Mouse (Mus musculus) left cerebral cortex, adult 9 months (tissue): Measurements from ENCODE around the gene Sycp1.

Experiments used
- DNase-seq, 2 experiments: peaks; one replicate each; pipeline ENCODE4 v3.0.0; 2022; ENCODE audit warnings: low spot score in 2 of 2

Gene Sycp1

GRCm38 (mm10) chr3:102935451-102936354 is at the start of gene Sycp1:
TSS of gene Sycp1 (minus strand) at chr3:102936100.
- DNase-seq: no peak

GRCm38 (mm10) chr3:102980349-102980736 is 44.4 kb upstream of the Sycp1 start:
- DNase-seq: no peak

GRCm38 (mm10) chr3:102979550-102980348 is 43.8 kb upstream of the Sycp1 start:
- DNase-seq: no peak

- DNase-seq: no peak
Observed at GRCm38 (mm10) chr3:102976906-102977305, 41.0 kb upstream of the Sycp1 start.

GRCm38 (mm10) chr3:102970508-102970907 is 34.6 kb upstream of the Sycp1 start:
- no peak for DNase-seq

GRCm38 (mm10) chr3:102970067-102970466 is 34.2 kb upstream of the Sycp1 start:
- no peak for DNase-seq

- no peak for DNase-seq
Observed at GRCm38 (mm10) chr3:102964033-102964432, 28.1 kb upstream of the Sycp1 start, which contains the start of gene Nr1h5. TSS of gene Nr1h5 (minus strand) at chr3:102964133.

- DNase-seq: no peak
Observed at GRCm38 (mm10) chr3:102955596-102955995, 19.7 kb upstream of the Sycp1 start.

- DNase-seq: no peak
Observed at GRCm38 (mm10) chr3:102955143-102955542, 19.2 kb upstream of the Sycp1 start.

- DNase-seq: no peak
Observed at GRCm38 (mm10) chr3:102954476-102954875, 18.6 kb upstream of the Sycp1 start.

GRCm38 (mm10) chr3:102946861-102947260 is 11.0 kb upstream of the Sycp1 start:
- DNase-seq: no peak

- DNase-seq: no peak
Observed at GRCm38 (mm10) chr3:102946312-102946711, 10.4 kb upstream of the Sycp1 start.

- DNase-seq: no peak
Observed at GRCm38 (mm10) chr3:102938100-102938499, 2.2 kb upstream of the Sycp1 start.

GRCm38 (mm10) chr3:102899136-102899535 is 36.8 kb downstream of the Sycp1 start:
- no peak for DNase-seq

GRCm38 (mm10) chr3:102880529-102880928 is 55.4 kb downstream of the Sycp1 start:
- DNase-seq: no peak

GRCm38 (mm10) chr3:102848661-102849060 is 87.2 kb downstream of the Sycp1 start:
- no peak for DNase-seq

GRCm38 (mm10) chr3:102842386-102842785 is 93.5 kb downstream of the Sycp1 start:
- no peak for DNase-seq

GRCm38 (mm10) chr3:102803937-102804336 is 132.0 kb downstream of the Sycp1 start:
- DNase-seq: peak; percentile 3 to 81

GRCm38 (mm10) chr3:102787369-102787768 is 148.5 kb downstream of the Sycp1 start:
- DNase-seq: no peak

GRCm38 (mm10) chr3:102782618-102783017 is 153.3 kb downstream of the Sycp1 start, which contains the start of gene Tshb:
TSS of gene Tshb (minus strand) at chr3:102782718.
- no peak for DNase-seq

GRCm38 (mm10) chr3:102773018-102773417 is 162.9 kb downstream of the Sycp1 start:
- DNase-seq: no peak
